Comparison of ENCODE assay signal across 24 mouse cellular contexts in the genomic region with DNA sequence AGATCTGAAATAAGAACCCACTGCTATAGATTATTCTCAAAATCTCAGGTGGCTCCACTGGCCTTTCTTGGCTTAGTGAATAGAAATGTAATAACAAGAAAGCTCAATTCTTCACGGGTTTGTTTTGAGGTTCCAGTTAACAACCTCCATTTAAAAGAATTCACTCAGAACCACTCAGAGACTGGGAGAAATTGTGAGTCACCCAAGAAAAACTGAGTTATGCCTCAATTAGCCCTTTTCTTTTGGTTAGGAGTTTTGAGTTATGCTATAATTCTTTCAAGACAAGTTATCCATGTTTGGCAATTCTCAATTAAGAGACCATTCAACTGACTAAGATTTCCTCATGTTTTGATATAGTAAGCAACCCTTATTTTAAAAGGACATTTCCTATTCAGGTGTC.
DNase-seq lines count a peak whose midpoint lies in the region; ATAC-seq and TF ChIP-seq lines count a peak whose summit lies in the region.
"Had no signal": no experiment of that assay in that cellular context is flagged by ENCODE, and none has a peak within 500 bp of the region (broad histone marks: within the 10 kb centered on the region; RNA-seq: fewer than 3 reads in every experiment).

No protein-coding gene starts in this region.

- no peak overlapping the region for H3K9ac ChIP-seq in forebrain, embryonic 14.5 days (ENCODE audit: low read length)

- WGBS in kidney, adult 2 months: 86% methylated on average over 1 of the region's 1 CpGs
- WGBS in forebrain, embryonic 14.5 days: 70% methylated on average over 1 of the region's 1 CpGs

- peak overlapping the region; percentile 98; the same call in 1 of the 2 replicates for H3K27ac ChIP-seq in embryonic fibroblast, embryonic 13.5 days (ENCODE audit: insufficient read depth, low read length)
- H3K27ac ChIP-seq in kidney, adult 2 months (ENCODE audit: insufficient read depth, low read depth, low read length): no peak overlapping the region
- H3K27ac ChIP-seq in forebrain, embryonic 14.5 days (ENCODE audit: low read depth, low read length): no peak overlapping the region

- no peaks in the 10 kb centered on the region for H3K9me3 ChIP-seq in forebrain, embryonic 14.5 days (replicated peaks; ENCODE audit: control insufficient read depth, low read length)
- H3K9me3 ChIP-seq: G1E had no signal

- H3K4me1 ChIP-seq in embryonic fibroblast, embryonic 13.5 days (ENCODE audit: control insufficient read depth, insufficient read depth, low read length): no peaks in the 10 kb centered on the region; the same call in 1 of the 2 replicates
- H3K4me1 ChIP-seq in kidney, adult 2 months (ENCODE audit: control insufficient read depth, insufficient read depth, low read length): no peaks in the 10 kb centered on the region
- H3K4me1 ChIP-seq in forebrain, embryonic 14.5 days (ENCODE audit: control insufficient read depth, insufficient read depth, low read length): no peaks in the 10 kb centered on the region

- no peak overlapping the region for H3K4me3 ChIP-seq in embryonic fibroblast, embryonic 13.5 days (ENCODE audit: insufficient read depth, low read length)
- no peak overlapping the region for H3K4me3 ChIP-seq in kidney, adult 2 months (ENCODE audit: insufficient read depth, low read depth, low read length)
- no peak overlapping the region for H3K4me3 ChIP-seq in forebrain, embryonic 14.5 days (ENCODE audit: low read depth, low read length)

- no peaks in the 10 kb centered on the region for H3K36me3 ChIP-seq in kidney, adult 2 months (ENCODE audit: control insufficient read depth, insufficient read depth, low read length)
- H3K36me3 ChIP-seq in forebrain, embryonic 14.5 days (ENCODE audit: control insufficient read depth, insufficient read depth, low read length): no peaks in the 10 kb centered on the region
- H3K36me3 ChIP-seq: G1E had no signal

- no peak for TF ChIP-seq CTCF in embryonic fibroblast, embryonic 13.5 days (IDR thresholded peaks at IDR 0.05; ENCODE audit: borderline replicate concordance, insufficient read depth, low read length)
- no peak for TF ChIP-seq CTCF in kidney, adult 2 months (conservative IDR thresholded peaks at IDR 0.05; ENCODE audit: insufficient read depth, insufficient read length, low read depth, low read length)

- no peak for TF ChIP-seq POLR2A in embryonic fibroblast, embryonic 13.5 days (IDR thresholded peaks at IDR 0.05; ENCODE audit: low read depth, low read length)
- no peak for TF ChIP-seq POLR2A in kidney, adult 2 months (IDR thresholded peaks at IDR 0.05; ENCODE audit: low read depth, low read length)

- no peaks in the 10 kb centered on the region for H3K27me3 ChIP-seq in kidney, adult 2 months (replicated peaks; ENCODE audit: control insufficient read depth, insufficient read depth, low read length)
- H3K27me3 ChIP-seq in forebrain, embryonic 14.5 days (replicated peaks; ENCODE audit: control insufficient read depth, insufficient read depth, low read length): no peaks in the 10 kb centered on the region
- H3K27me3 ChIP-seq: CH12.LX had no signal

- H3K4me2 ChIP-seq in forebrain, embryonic 14.5 days (ENCODE audit: low read length): no peak overlapping the region

- ATAC-seq in forebrain, embryonic 14.5 days: no peak
- ATAC-seq: activated CD4-positive, CD25-positive, alpha-beta regulatory T cell, adult 4 months; CD4-positive, CD25-positive, alpha-beta regulatory T cell, adult 4 months; Patski had no signal

- peak; percentile 2 for DNase-seq in 3T3-L1 (ENCODE audit: low read depth, low spot score)
- peak; percentile 51 for DNase-seq in Muller cell, postnatal 12 days (ENCODE audit: inconsistent ontology term)
- peak; percentile 56 for DNase-seq in fibroblast of lung, adult 2 months (ENCODE audit: low read depth)
- DNase-seq in kidney, adult 2 months: no peak
- no peak for DNase-seq in thymus, adult 18-20 months
- DNase-seq in forebrain, embryonic 14.5 days (ENCODE audit: low spot score): no peak
- DNase-seq in urinary bladder, adult 2 months (ENCODE audit: low spot score): no peak
- DNase-seq: adrenal gland, adult 2 months; adrenal gland, adult 8-10 months; adrenal gland, postnatal 10 days; adrenal gland, postnatal 14 days; adrenal gland, postnatal 25 days; adrenal gland, postnatal 36 days; B cell, adult 2 months; cerebellum, adult 11 months; cerebellum, adult 11-12 months; cerebellum, adult 18-20 months; cerebellum, adult 2 months had no signal

Comparison
In these comparisons a context has a peak if more than half of its experiments do, and no peak if none do; other contexts are left out.
1. DNase-seq: peak in 3T3-L1 (single experiment), Muller cell, postnatal 12 days (single experiment) and fibroblast of lung, adult 2 months (single experiment); none in kidney, adult 2 months (single experiment), thymus, adult 18-20 months (0 of 2), forebrain, embryonic 14.5 days (single experiment) and urinary bladder, adult 2 months (single experiment).